Comparison of ENCODE assay signal across 28 mouse cellular contexts in the genomic region with DNA sequence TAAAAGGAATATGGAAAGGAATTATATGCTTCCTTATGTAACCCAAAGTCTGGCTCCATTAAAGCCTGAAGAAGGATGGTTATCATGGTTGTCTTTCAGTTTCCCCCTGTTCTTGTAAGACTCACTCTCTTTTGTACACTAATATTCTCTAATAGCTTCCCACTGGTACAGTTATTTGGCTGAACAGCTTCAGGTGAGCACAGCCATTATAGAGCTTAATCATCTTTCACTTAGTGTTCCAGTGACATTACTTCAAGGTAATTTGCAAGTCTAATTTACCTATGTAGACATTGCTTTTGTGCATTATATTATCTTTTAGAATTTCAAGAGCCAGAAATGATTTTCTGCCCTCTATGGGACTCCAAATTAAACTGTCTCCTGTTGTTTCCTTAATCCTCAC.
"Had no signal": no experiment of that assay in that cellular context is flagged by ENCODE, and none has a peak within 500 bp of the region (broad histone marks: within the 10 kb centered on the region; RNA-seq: fewer than 3 reads in every experiment).

No protein-coding gene starts in this region.

- H3K4me1 ChIP-seq: intestine, embryonic 15.5 days; limb, embryonic 10.5 days; limb, embryonic 12.5 days; liver, embryonic 13.5 days; liver, embryonic 15.5 days had no signal

- H3K4me3 ChIP-seq: heart, adult 2 months; heart, embryonic 13.5 days; heart, embryonic 15.5 days; hindbrain, embryonic 13.5 days; intestine, embryonic 15.5 days; layer of hippocampus, adult 2 months; left cerebral cortex, adult 2 months; limb, embryonic 10.5 days; limb, embryonic 12.5 days; liver, embryonic 13.5 days; liver, embryonic 15.5 days had no signal

- DNase-seq: gastrocnemius, postnatal 14 days; gastrocnemius, postnatal 36 days; heart, adult 11 months; heart, adult 2 months; heart, postnatal 14 days; heart, postnatal 36 days; kidney, adult 18-20 months; kidney, adult 8-10 months; kidney, postnatal 10 days; kidney, postnatal 25 days; kidney, postnatal 4 days; liver; liver, embryonic 13.5 days; liver, postnatal 0 days had no signal

- H3K36me3 ChIP-seq: heart, embryonic 13.5 days; heart, embryonic 15.5 days; hindbrain, embryonic 13.5 days; intestine, embryonic 15.5 days; limb, embryonic 10.5 days; limb, embryonic 12.5 days; liver, embryonic 13.5 days; liver, embryonic 15.5 days had no signal

- ATAC-seq: hindbrain, embryonic 16.5 days; inflammation-experienced regulatory T-cells, adult 6 months; intestine, embryonic 15.5 days; intestine, postnatal 0 days; liver, postnatal 0 days had no signal

- H3K9me3 ChIP-seq: heart, embryonic 13.5 days; heart, embryonic 15.5 days; hindbrain, embryonic 13.5 days; intestine, embryonic 15.5 days; limb, embryonic 10.5 days; liver, embryonic 13.5 days; liver, embryonic 15.5 days had no signal

- H3K4me2 ChIP-seq: heart, embryonic 11.5 days; heart, embryonic 13.5 days; heart, embryonic 15.5 days; hindbrain, embryonic 13.5 days; intestine, embryonic 15.5 days; limb, embryonic 12.5 days; liver, embryonic 11.5 days; liver, embryonic 13.5 days; liver, embryonic 15.5 days had no signal

- H3K9ac ChIP-seq: heart, embryonic 13.5 days; heart, embryonic 15.5 days; hindbrain, embryonic 13.5 days; intestine, embryonic 15.5 days; limb, embryonic 12.5 days; liver, embryonic 13.5 days; liver, embryonic 15.5 days; liver, postnatal 0 days had no signal

- H3K27me3 ChIP-seq: heart, embryonic 13.5 days; heart, embryonic 15.5 days; hindbrain, embryonic 13.5 days; intestine, embryonic 15.5 days; limb, embryonic 12.5 days; liver, embryonic 13.5 days; liver, embryonic 15.5 days had no signal

- H3K27ac ChIP-seq: heart, adult 2 months; heart, embryonic 13.5 days; heart, embryonic 15.5 days; hindbrain, embryonic 13.5 days; intestine, embryonic 15.5 days; layer of hippocampus, adult 2 months; left cerebral cortex, adult 2 months; limb, embryonic 10.5 days; limb, embryonic 12.5 days; liver, embryonic 13.5 days; liver, embryonic 15.5 days had no signal
